Mouse (Mus musculus): Measurements from ENCODE around the gene Zfp296.

Gene Zfp296

GRCm38 (mm10) chr7:19561765-19562642 is 15.1 kb upstream of the Zfp296 start:
- peak; percentile 96 for DNase-seq (ENCODE audit: low read depth, low spot score)

GRCm38 (mm10) chr7:19562643-19563410 is 14.3 kb upstream of the Zfp296 start, which contains the start of gene Ppp1r37:
Ppp1r37 (minus strand) TSS chr7:19563076.
- DNase-seq (ENCODE audit: low read depth, low spot score) = peak; percentile 41

- no peak for DNase-seq (ENCODE audit: low read depth, low spot score)
Measured at GRCm38 (mm10) chr7:19563884-19564283, 13.2 kb upstream of the Zfp296 start.

GRCm38 (mm10) chr7:19564455-19564854 is 12.6 kb upstream of the Zfp296 start:
- DNase-seq (ENCODE audit: low read depth, low spot score) = no peak

- DNase-seq (ENCODE audit: low read depth, low spot score) = no peak
Measured at GRCm38 (mm10) chr7:19565803-19566202, 11.3 kb upstream of the Zfp296 start.

- DNase-seq (ENCODE audit: low read depth, low spot score) = no peak
Measured at GRCm38 (mm10) chr7:19567426-19567825, 9.7 kb upstream of the Zfp296 start.

GRCm38 (mm10) chr7:19569647-19570046 is 7.4 kb upstream of the Zfp296 start:
- no peak for DNase-seq (ENCODE audit: low read depth, low spot score)

GRCm38 (mm10) chr7:19572926-19573775 is 3.9 kb upstream of the Zfp296 start:
- DNase-seq (ENCODE audit: low read depth, low spot score) = peak; percentile 71

GRCm38 (mm10) chr7:19573776-19574140 is 3.3 kb upstream of the Zfp296 start:
- no peak for DNase-seq (ENCODE audit: low read depth, low spot score)

GRCm38 (mm10) chr7:19575559-19575958 is 1.5 kb upstream of the Zfp296 start:
- no peak for DNase-seq (ENCODE audit: low read depth, low spot score)

GRCm38 (mm10) chr7:19577877-19578414 is 859 bp downstream of the Zfp296 start:
- no peak for DNase-seq (ENCODE audit: low read depth, low spot score)

- no peak for DNase-seq (ENCODE audit: low read depth, low spot score)
Measured at GRCm38 (mm10) chr7:19578436-19578835, 1.3 kb downstream of the Zfp296 start.

- no peak for DNase-seq (ENCODE audit: low read depth, low spot score)
Measured at GRCm38 (mm10) chr7:19579751-19580150, 2.7 kb downstream of the Zfp296 start.

GRCm38 (mm10) chr7:19580634-19581033 is 3.5 kb downstream of the Zfp296 start:
- no peak for DNase-seq (ENCODE audit: low read depth, low spot score)

- no peak for DNase-seq (ENCODE audit: low read depth, low spot score)
Measured at GRCm38 (mm10) chr7:19586269-19586668, 9.2 kb downstream of the Zfp296 start.

GRCm38 (mm10) chr7:19589207-19589606 is 12.1 kb downstream of the Zfp296 start:
- no peak for DNase-seq (ENCODE audit: low read depth, low spot score)

GRCm38 (mm10) chr7:19589917-19590316 is 12.8 kb downstream of the Zfp296 start:
- peak; percentile 83 for DNase-seq (ENCODE audit: low read depth, low spot score)

GRCm38 (mm10) chr7:19593061-19593730 is 16.1 kb downstream of the Zfp296 start:
- no peak for DNase-seq (ENCODE audit: low read depth, low spot score)

GRCm38 (mm10) chr7:19600562-19600961 is 23.5 kb downstream of the Zfp296 start:
- DNase-seq (ENCODE audit: low read depth, low spot score) = no peak

- no peak for DNase-seq (ENCODE audit: low read depth, low spot score)
Measured at GRCm38 (mm10) chr7:19603055-19603454, 26.0 kb downstream of the Zfp296 start.
